Mouse (Mus musculus) kidney, embryonic 15.5 days (tissue): ENCODE results near the gene Nxpe3. TPM values are rescaled to one million over a fixed set of nuclear protein-coding genes. Genes with fewer than 3 reads are reported as not detected.
A peak's percentile ranks its signal among the peaks of the same experiment; 100 is the strongest.
"Not testable (repeated sequence)": the region's sequence is repeated elsewhere in the genome, so short reads cannot be mapped to it uniquely, and the experiment has no call there.

Source experiments
- ATAC-seq: fragments of 200-750 bp; cut with Nextera tagmentation; replicated peaks from 2 replicates; pipeline ENCODE4 v1.8.0; 2017; ENCODE audit warnings: moderate TSS enrichment; ENCODE audit not compliant: low FRiP score
- H3K27ac ChIP-seq: fragments of 300-500 bp; sonication (generic); 2 replicates; pipeline ENCODE4 v1.5.1; 2015; ENCODE audit warnings: mild to moderate bottlenecking, inconsistent platforms
- H3K27me3 ChIP-seq: fragments of 300-500 bp; sonication (generic); 2 replicates; pipeline ENCODE4 v1.6.1; 2015; ENCODE audit warnings: inconsistent platforms
- H3K36me3 ChIP-seq: fragments of 300-500 bp; sonication (generic); 2 replicates; pipeline ENCODE4 v1.6.1; 2015; ENCODE audit warnings: inconsistent platforms
- H3K4me1 ChIP-seq: fragments of 300-500 bp; sonication (generic); 2 replicates; pipeline ENCODE4 v1.6.1; 2015; ENCODE audit warnings: inconsistent platforms
- H3K4me2 ChIP-seq: fragments of 300-500 bp; sonication (generic); 2 replicates; pipeline ENCODE4 v1.6.1; 2015; ENCODE audit warnings: moderate library complexity, mild to moderate bottlenecking, inconsistent platforms
- H3K4me3 ChIP-seq: fragments of 300-500 bp; sonication (generic); replicated peaks from 2 replicates; pipeline ENCODE4 v1.5.1; 2015; ENCODE audit warnings: mild to moderate bottlenecking, inconsistent platforms
- H3K9ac ChIP-seq: fragments of 300-500 bp; sonication (generic); 2 replicates; pipeline ENCODE4 v1.6.1; 2015; ENCODE audit warnings: mild to moderate bottlenecking, inconsistent platforms
- H3K9me3 ChIP-seq: fragments of 300-500 bp; sonication (generic); replicated peaks from 2 replicates; pipeline ENCODE4 v1.6.1; 2016; ENCODE audit warnings: inconsistent platforms
- WGBS: fragments of 180-500 bp; shearing (Covaris S2); methylation state at CpG from one replicate; pipeline ENCODE4 v1.1.7; 2015; ENCODE audit warnings: mixed read lengths; 5-methylcytosine and 5-hydroxymethylcytosine counted together
- polyA plus RNA-seq: library from polyadenylated mRNA; unstranded; fragments of >200 nt; fragmentation: Nextera tagmentation; extraction: Ambion mirVana; gene quantifications from 2 replicates; pipeline ENCODE4 v1.2.1, GENCODE M21; 2015

Nxpe3 gene
- polyA plus RNA-seq, 1 experiment from 2014 or later = 1.9 TPM

- no peaks in the 10 kb centered on the region for H3K27me3 ChIP-seq
- ATAC-seq = no peak
- no peak overlapping the region for H3K4me3 ChIP-seq
- no peak overlapping the region for H3K27ac ChIP-seq
- no peaks in the 10 kb centered on the region for H3K9me3 ChIP-seq
- no peak overlapping the region for H3K4me2 ChIP-seq
- H3K4me1 ChIP-seq = 0 out of 2 replicates have a peak, but pooled peaks cover 3% of the 10 kb centered on the region
- WGBS = 68% methylated on average over 7 of the region's 7 CpGs
- no peak overlapping the region for H3K9ac ChIP-seq
- peaks cover 27% of the 10 kb centered on the region; the same call in 1 of the 2 replicates for H3K36me3 ChIP-seq
Measured at GRCm38 (mm10) chr16:55887814-55888583, 7.1 kb downstream of the Nxpe3 start.

GRCm38 (mm10) chr16:55884246-55884645 lies 10.8 kb downstream of the Nxpe3 start:
- no peak overlapping the region for H3K4me3 ChIP-seq
- H3K27ac ChIP-seq = no peak overlapping the region
- no peaks in the 10 kb centered on the region for H3K4me1 ChIP-seq
- H3K9me3 ChIP-seq = no peaks in the 10 kb centered on the region
- H3K36me3 ChIP-seq = peaks cover 21% of the 10 kb centered on the region; the same call in 1 of the 2 replicates
- no peak overlapping the region for H3K4me2 ChIP-seq
- whole genome bisulfite sequencing = 74% methylated on average over 11 of the region's 11 CpGs
- H3K27me3 ChIP-seq = no peaks in the 10 kb centered on the region
- no peak for ATAC-seq
- H3K9ac ChIP-seq = no peak overlapping the region

GRCm38 (mm10) chr16:55876025-55876424 lies 19.1 kb downstream of the Nxpe3 start:
- no peak overlapping the region for H3K4me2 ChIP-seq
- H3K9ac ChIP-seq = no peak overlapping the region
- no peaks in the 10 kb centered on the region for H3K4me1 ChIP-seq
- no peak overlapping the region for H3K27ac ChIP-seq
- no peaks in the 10 kb centered on the region for H3K36me3 ChIP-seq
- H3K27me3 ChIP-seq = no peaks in the 10 kb centered on the region
- H3K4me3 ChIP-seq = no peak overlapping the region
- 47% methylated on average over 6 of the region's 6 CpGs for WGBS
- ATAC-seq = no peak
- H3K9me3 ChIP-seq = no peaks in the 10 kb centered on the region

GRCm38 (mm10) chr16:55863832-55864231 lies 31.3 kb downstream of the Nxpe3 start:
- ATAC-seq = no peak
- Histone ChIP-seq H3K4me3 (no peak overlapping the region), H3K4me1 (no peaks in the 10 kb centered on the region), H3K9ac (no peak overlapping the region), H3K4me2 (no peak overlapping the region), H3K36me3 (peaks cover 8% of the 10 kb centered on the region; the same call in 1 of the 2 replicates), H3K27ac (no peak overlapping the region), H3K9me3 (no peaks in the 10 kb centered on the region), H3K27me3 (no peaks in the 10 kb centered on the region)
- 69% methylated on average over 4 of the region's 4 CpGs for WGBS

GRCm38 (mm10) chr16:55863149-55863815 lies 31.8 kb downstream of the Nxpe3 start:
- peaks cover 8% of the 10 kb centered on the region; the same call in 1 of the 2 replicates for H3K36me3 ChIP-seq
- H3K27ac ChIP-seq = no peak overlapping the region
- H3K9ac ChIP-seq = no peak overlapping the region
- H3K27me3 ChIP-seq = no peaks in the 10 kb centered on the region
- no peak for ATAC-seq
- H3K9me3 ChIP-seq = no peaks in the 10 kb centered on the region
- 28% methylated on average over 7 of the region's 7 CpGs for WGBS
- no peaks in the 10 kb centered on the region for H3K4me1 ChIP-seq
- no peak overlapping the region for H3K4me3 ChIP-seq
- no peak overlapping the region for H3K4me2 ChIP-seq

- Histone ChIP-seq H3K4me3 (no peak overlapping the region), H3K27ac (no peak overlapping the region), H3K4me2 (no peak overlapping the region), H3K27me3 (no peaks in the 10 kb centered on the region), H3K9ac (no peak overlapping the region), H3K4me1 (no peaks in the 10 kb centered on the region), H3K9me3 (0 out of 2 replicates have a peak, but pooled peaks cover 5% of the 10 kb centered on the region), H3K36me3 (peaks cover 13% of the 10 kb centered on the region; the same call in 1 of the 2 replicates)
- ATAC-seq = no peak
- WGBS = 85% methylated on average over 3 of the region's 3 CpGs
Measured at GRCm38 (mm10) chr16:55861104-55861503, 34.0 kb downstream of the Nxpe3 start.

GRCm38 (mm10) chr16:55859421-55859820 lies 35.7 kb downstream of the Nxpe3 start:
- H3K4me1 ChIP-seq, ATAC-seq, H3K4me3 ChIP-seq, H3K36me3 ChIP-seq, H3K27ac ChIP-seq, H3K27me3 ChIP-seq, H3K9ac ChIP-seq, H3K9me3 ChIP-seq, H3K4me2 ChIP-seq: not testable (repeated sequence)
- 94% methylated on average over 4 of the region's 4 CpGs for WGBS

GRCm38 (mm10) chr16:55858465-55858864 lies 36.6 kb downstream of the Nxpe3 start:
- 64% methylated on average over 6 of the region's 6 CpGs for WGBS
- Histone ChIP-seq H3K4me2 (no peak overlapping the region), H3K4me3 (no peak overlapping the region), H3K9me3 (0 out of 2 replicates have a peak, but pooled peaks cover 5% of the 10 kb centered on the region), H3K4me1 (no peaks in the 10 kb centered on the region), H3K36me3 (peaks cover 6% of the 10 kb centered on the region; the same call in 1 of the 2 replicates), H3K27ac (no peak overlapping the region), H3K9ac (no peak overlapping the region), H3K27me3 (no peaks in the 10 kb centered on the region)
- ATAC-seq = 0 out of 2 replicates have a peak, but pooled peaks have one; percentile 33

- Histone ChIP-seq H3K27ac (no peak overlapping the region), H3K4me2 (no peak overlapping the region), H3K4me3 (no peak overlapping the region), H3K36me3 (peaks cover 12% of the 10 kb centered on the region; the same call in 1 of the 2 replicates), H3K27me3 (no peaks in the 10 kb centered on the region), H3K4me1 (0 out of 2 replicates have a peak, but pooled peaks cover 2% of the 10 kb centered on the region), H3K9me3 (0 out of 2 replicates have a peak, but pooled peaks cover 5% of the 10 kb centered on the region), H3K9ac (no peak overlapping the region)
- ATAC-seq = peak; percentile 76
- WGBS = 51% methylated on average over 19 of the region's 19 CpGs
Measured at GRCm38 (mm10) chr16:55852943-55853727, 42.0 kb downstream of the Nxpe3 start.

- peak; percentile 69 for ATAC-seq
Measured at GRCm38 (mm10) chr16:55852515-55852914, 42.6 kb downstream of the Nxpe3 start.

GRCm38 (mm10) chr16:55850485-55850884 lies 44.6 kb downstream of the Nxpe3 start:
- Histone ChIP-seq H3K36me3 (0 out of 2 replicates have a peak, but pooled peaks cover 5% of the 10 kb centered on the region), H3K4me2 (no peak overlapping the region), H3K27me3 (no peaks in the 10 kb centered on the region), H3K4me1 (0 out of 2 replicates have a peak, but pooled peaks cover 2% of the 10 kb centered on the region), H3K4me3 (no peak overlapping the region), H3K9ac (no peak overlapping the region), H3K27ac (no peak overlapping the region), H3K9me3 (no peaks in the 10 kb centered on the region)
- 81% methylated on average over 3 of the region's 3 CpGs for WGBS
- ATAC-seq = no peak

More at GRCm38 (mm10) chr16:55852515-55852914, 42.6 kb downstream of the Nxpe3 start:
- no peaks in the 10 kb centered on the region for H3K27me3 ChIP-seq
- no peak overlapping the region for H3K9ac ChIP-seq
- H3K36me3 ChIP-seq = peaks cover 12% of the 10 kb centered on the region; the same call in 1 of the 2 replicates
- H3K4me2 ChIP-seq = no peak overlapping the region
- no peak overlapping the region for H3K4me3 ChIP-seq
- no peak overlapping the region for H3K27ac ChIP-seq
- 21% methylated on average over 4 of the region's 4 CpGs for WGBS
- H3K9me3 ChIP-seq = 0 out of 2 replicates have a peak, but pooled peaks cover 5% of the 10 kb centered on the region
- H3K4me1 ChIP-seq = 0 out of 2 replicates have a peak, but pooled peaks cover 2% of the 10 kb centered on the region
